Mouse (Mus musculus) thymus, postnatal 0 days (tissue): ENCODE measurements around the gene Gdpd3. TPM values are rescaled to one million over a fixed set of nuclear protein-coding genes. Genes with fewer than 3 reads are reported as not detected.
A peak's percentile ranks its signal among the peaks of the same experiment; 100 is the strongest.

Source experiments
- DNase-seq: peaks from one replicate; pipeline ENCODE4 v3.0.0-alpha.2; 2015; ENCODE audit warnings: low spot score
- polyA plus RNA-seq: library from polyadenylated mRNA; unstranded; fragments of >200 nt; fragmentation: Nextera tagmentation; extraction: Ambion mirVana; gene quantifications from 2 replicates; pipeline ENCODE4 v1.2.1, GENCODE M21; 2015

Gene Gdpd3
- polyA plus RNA-seq = 1.6 TPM in 2 replicates

DNA sequence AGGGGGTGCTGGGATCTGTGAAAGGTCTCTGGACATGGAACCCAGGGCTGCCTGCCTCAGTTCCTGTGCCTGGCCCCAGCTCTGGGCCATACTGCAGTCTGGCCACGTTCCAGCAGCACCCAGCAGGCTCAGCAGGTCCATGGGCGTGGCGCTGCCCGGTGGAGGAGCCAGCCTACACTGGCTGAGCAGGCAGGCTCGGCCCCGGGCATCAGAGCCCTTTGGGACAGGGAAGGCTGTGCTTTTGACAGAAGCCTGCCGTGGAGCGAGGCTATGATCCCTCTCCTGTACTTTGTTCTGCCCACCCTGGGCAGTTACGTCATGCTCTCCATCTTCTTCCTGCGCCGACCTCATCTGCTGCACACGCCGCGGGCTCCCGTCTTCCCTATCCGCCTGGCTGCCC, at the start of gene Gdpd3:
Gene Gdpd3, plus strand, starts transcription at position 134 of the 400 bp plus-strand sequence.
- DNase-seq = no peak

DNA sequence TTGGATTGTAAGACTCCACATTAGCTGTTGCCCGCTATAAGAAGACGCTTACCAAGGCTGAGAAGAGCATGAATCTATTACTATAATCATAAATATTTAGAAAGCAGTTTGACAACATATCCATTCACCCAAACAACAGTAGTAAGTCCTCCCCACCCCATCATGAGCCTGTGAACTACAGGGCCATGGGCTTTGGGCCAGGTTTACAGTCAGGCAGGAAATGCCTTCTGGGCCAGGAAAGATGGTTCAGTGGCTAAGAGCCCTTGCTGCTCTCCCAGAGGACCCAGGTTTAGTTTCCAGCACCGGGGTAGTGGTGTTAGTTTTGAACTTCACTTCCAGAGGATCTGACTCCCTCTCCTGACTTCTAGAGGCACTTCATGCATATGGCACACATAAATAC, 48.6 kb upstream of the Gdpd3 start:
- DNase-seq = no peak

DNA sequence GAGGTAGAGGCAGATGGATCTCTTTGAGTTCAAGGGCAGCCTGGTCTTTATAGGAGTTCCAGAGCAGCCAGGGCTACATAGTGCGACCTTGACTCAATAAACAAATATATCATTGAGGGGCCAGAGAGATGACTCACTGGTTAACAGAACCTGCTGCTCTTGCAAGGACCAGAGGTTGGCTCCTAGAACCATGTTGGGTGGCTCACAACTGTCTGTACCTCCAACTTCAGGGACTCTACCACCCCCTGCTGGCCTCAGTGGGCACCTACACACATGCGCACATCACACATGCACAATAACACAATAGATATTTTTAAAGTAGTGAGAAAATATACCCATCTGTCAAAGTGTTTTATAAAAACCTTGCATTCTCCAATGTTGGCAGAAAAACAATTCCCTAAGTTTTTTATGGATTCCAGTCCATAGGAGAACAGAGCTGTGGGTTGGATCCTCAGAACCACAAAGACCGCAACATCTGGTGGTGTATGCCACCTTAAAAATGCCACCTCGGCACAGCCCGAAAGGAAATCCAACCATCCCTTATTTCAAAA, 47.3 kb upstream of the Gdpd3 start:
- DNase-seq = peak; percentile 45

DNA sequence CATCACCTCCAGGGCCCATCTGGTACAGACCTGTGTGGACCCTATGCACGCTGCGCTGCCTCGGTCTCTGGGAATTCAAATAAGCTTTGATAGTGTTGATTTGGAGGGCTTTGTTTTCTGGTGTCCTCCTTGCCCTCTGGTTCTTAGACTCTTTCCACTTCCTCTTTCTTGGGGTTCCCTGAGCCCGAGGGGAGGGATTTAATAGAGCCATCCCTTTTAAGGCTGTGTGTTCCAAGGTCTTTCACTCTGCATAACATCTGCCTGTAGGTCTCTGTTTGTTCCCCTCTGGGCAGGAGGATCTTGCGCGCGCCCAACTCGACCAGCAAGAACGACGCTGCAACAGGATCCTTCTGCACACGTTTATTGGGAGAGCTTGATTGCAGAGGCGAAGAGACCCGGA, 44.5 kb upstream of the Gdpd3 start:
- no peak for DNase-seq

DNA sequence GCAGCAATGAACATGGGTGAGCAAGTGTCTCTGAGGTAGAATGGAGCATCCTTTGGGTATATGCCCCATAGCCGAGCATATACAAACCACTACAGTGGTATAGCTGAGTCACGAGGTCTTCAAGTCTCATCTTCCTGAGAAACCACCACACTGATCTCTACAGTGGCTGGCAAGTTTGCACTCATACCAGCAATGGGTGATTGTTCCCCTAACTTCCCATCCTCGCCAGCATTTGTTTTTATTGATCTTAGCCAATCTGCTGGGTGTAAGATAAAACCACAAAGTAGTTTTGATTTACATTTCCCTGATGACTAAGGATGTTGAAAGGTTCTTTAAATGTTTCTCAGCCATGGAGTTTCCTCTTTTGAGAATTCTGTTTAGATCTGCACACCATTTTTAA, 41.1 kb upstream of the Gdpd3 start:
- no peak for DNase-seq

DNA sequence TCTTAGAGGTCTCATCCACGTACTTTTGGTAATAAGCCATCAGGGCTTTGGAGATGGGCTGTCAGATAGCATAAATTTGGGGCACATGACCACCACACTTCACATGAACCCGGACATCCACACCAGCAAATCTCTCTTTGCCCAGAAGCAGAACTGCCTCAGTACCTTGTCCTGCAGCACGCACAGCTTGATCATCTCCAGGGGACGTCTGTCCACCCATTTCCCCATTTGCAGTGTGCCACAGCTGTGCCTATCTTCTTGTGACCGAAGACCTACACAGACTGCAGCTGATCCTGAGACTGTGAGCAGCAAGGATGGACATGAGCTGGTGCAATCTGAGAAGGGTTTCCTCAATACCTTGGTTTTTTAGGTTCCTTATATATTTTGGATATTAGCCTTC, 40.5 kb upstream of the Gdpd3 start:
- no peak for DNase-seq

DNA sequence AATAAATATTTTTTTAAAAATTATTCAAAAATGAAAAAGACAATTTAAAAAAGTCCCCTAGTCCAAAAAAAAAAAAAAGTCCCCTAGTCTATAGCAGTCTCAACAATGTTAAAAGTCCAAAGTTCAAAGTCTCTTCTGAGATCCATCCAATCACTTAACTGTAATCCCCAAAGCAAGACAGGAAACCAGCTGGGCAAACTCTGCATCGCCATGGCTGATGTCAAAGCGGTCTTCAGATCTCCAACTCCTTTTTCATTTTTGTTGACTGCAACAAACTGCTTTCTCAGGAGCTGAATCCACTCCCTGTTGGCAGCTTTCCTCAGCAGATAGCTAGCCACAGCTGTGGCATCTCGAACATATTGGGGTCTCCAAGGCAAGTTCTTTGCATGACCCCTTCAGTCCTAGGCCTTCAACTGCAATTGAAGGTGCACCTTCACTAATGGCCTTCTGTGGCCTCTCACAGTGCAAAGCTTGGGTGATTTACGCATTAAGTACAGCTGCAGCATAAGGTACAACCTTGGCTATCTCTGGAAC, 35.8 kb upstream of the Gdpd3 start:
- peak; percentile 15 for DNase-seq

DNA sequence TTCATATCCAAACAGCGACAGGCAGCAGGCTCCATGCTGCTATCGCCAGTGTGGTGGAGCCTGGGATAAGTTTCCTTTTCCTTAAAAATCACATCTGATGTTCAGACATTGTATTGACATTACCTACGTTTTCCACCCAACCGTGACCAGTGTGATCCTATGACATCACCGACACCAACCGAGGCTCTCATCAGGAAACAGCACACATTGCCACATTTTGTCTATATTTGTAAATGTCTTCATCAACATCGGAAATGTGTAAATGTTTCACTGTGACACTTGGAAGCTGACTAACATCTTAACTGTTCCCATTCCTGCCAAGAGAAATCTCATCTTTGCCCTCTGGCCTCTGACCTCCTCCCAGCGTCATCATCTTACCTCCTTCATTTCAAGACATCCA, 30.0 kb upstream of the Gdpd3 start:
- no peak for DNase-seq

DNA sequence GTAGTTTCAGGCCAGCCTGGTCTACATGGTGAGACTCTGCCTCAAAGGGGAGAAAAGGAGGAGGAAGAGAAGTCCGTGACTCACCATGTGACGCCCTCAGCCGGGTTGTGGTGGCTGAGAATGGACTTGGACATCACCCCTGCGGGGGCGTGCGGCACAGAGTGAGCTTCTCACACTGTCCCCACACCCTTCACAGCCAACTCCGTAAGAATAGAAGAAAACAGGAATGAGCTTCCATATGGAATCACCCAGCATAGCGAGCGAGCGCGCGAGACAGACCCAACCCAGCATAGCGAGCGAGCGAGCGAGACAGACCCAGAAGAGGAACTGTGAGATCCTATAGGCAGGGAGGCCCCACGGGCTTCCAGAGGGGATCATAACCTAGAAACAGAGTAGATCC, 26.6 kb upstream of the Gdpd3 start:
- DNase-seq = no peak

DNA sequence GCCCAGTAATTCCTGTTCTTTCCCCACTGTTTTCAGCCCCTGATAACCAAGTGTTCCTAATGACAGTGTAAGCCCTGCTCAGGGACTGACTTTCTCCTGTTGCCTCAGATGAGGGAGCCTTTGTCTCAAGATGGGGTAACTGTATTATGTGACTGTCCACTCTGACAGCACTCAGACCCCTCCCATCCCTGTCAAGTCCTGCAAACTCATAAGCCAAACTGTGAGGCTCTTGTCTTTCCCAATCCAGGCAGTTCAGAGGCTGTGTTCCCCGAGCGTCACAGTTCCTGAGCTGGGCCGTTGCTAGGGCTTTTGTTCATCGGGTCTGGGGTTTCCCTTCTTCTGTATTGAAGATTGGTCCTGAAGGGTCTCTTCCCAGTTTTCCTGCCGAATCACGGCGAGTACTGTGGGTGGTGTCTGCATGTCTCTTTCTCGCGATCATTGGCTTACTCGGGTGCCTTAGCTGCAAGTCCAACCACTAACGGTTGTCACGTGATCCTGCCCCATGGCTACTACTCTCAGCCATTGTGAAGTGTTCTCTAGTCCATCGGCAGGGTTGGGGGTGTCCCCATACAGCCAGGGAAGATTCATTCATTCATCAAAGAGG, 25.9 kb upstream of the Gdpd3 start:
- no peak for DNase-seq

DNA sequence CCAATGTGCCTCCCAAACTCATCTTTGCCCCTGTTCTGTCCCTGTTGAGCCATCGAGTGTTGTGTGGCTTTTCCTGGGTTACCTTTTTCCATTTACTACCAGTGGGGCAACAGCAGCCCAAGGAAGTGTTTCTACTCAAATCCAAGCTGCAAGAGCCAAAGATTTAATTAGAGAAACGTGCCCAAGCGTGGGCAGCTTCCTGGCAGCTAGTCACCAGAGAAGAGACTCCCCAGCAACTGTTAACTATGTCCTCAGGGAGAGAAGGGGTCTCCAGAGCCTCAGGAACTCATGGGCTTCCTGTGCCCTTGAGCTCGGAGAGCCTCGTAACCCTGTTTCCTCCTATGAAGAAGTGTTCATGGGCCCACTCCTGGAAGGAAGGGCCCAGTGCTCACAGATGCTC, 25.2 kb upstream of the Gdpd3 start:
- no peak for DNase-seq

DNA sequence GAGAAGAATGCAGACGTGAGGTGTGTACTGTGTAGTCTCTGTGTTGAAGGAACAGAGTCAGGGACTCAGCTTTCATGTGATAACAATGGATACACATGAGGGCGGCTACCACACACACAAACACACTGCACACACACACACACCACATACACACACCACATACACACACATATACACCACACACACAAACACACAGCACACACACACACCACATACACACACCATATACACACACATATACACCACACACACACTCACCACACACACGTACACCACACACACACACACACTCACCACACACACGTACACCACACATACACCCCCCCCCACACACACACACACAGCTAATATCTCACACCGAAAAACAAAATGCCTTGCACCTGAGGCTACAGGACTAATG, 24.7 kb upstream of the Gdpd3 start:
- no peak for DNase-seq

DNA sequence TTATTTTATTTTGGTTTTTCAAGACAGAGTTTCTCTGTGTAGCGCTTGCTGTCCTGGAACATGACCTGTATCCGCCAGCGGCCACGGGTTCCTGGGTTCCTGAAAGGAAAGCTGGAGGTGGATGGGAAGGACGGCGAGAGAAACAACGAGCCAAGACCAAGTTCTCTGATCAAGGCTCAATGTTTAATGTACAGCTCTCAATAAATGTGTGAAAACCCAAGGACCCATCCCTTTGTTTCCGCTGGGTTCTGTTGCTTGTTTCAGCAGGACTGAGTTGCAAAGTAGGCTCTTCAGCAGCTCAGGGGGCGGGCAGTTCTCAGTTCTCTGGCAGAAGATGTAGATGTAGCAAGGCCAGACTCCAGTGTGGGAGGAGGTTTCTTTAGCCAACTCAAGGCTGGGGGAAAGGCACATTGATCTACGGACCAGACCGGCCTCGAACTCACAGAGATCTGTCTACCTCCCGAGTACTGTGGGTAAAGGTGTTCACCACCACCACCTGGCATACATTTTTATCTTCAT, 24.1 kb upstream of the Gdpd3 start:
- DNase-seq = no peak

DNA sequence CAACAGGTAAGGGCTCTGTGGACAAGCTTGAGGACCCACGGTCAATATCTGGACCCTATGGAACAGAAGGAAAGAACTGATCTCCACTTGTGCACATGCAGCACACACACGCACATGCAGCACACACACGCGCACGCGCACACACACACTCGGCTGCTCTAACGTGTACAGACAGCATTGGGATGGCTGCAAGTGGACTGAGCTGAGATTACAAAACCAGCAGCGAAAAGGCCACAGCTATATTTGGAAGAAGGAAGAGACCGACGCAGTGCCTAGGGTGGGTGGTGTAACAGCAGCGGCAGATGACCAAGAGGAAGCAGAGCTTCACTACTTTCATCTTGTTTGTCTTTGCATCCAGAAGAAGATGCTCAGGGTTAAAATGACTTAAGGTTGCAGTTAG, 20.1 kb upstream of the Gdpd3 start:
- DNase-seq = no peak

DNA sequence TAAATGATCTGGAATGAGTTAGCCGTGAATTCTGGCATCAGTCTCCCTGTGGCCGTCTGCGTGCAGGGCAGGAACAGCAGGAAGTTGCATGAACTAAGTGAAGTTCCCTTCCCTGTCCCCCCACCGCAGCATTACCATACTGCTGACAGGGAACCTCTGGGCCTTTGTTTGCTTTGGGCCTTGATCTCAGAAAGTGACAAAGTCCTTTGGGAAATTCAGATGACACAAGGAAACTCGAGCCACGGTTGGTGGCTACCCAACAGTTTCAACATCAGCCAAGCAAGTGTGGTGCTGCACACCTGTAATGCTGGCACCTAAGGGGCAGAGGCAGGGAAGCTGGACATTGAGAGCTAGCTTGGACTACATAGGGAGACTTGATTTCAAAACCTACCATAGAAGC, 19.3 kb upstream of the Gdpd3 start:
- DNase-seq = no peak

DNA sequence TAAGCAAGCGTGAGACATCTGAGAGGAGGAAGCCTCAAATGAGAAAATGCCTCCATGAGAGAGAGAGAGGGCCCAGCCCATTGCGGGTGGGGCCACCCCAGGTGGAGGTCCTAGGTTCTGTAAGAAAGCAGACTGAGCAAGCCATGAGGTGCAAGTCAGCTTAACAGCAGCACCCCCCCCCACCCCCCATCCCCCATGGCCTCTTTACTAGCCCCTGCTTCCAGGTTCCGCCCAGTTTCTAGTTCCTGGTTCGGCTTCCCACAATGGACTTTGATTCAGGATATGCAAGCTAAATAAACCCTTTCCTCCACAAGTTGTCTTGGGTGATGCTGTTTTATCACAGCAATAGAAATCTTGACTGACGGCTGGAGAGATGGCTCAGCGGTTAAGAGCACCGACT, 17.3 kb upstream of the Gdpd3 start:
- no peak for DNase-seq

DNA sequence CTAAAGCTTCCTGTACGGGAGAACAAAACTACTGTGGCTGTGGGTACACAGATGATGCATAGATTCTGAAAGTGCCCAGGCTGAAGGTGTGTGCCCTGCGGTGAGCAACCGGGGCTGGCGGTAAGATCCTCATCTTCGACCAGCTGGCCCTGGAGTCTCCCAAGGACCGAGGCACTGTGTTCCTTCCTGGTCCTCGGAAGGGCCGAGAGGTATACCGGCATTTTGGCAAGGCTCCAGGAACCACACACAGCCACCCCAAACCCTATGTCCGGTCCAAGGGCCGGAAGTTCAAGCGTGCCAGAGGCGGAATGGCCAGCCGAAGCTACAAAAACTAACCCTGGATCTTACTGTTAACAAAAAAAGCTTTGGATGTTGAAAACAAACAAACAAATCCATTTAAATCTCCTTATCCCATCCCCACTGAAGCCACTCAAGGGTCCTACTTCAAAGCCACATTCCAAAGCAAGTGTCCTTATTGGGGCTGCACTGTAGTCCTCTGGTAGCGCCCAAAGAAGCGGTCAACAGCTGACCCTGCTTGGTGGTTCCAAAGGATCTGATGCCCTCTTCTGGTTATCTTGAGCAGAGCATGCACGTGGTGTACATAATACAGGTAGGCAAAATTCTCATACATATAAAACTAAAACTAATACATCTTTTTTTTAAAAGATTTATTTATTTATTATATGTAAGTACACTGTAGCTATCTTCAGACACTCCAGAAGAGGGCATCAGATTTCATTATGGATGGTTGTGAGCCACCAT, 16.4 kb upstream of the Gdpd3 start:
- no peak for DNase-seq

DNA sequence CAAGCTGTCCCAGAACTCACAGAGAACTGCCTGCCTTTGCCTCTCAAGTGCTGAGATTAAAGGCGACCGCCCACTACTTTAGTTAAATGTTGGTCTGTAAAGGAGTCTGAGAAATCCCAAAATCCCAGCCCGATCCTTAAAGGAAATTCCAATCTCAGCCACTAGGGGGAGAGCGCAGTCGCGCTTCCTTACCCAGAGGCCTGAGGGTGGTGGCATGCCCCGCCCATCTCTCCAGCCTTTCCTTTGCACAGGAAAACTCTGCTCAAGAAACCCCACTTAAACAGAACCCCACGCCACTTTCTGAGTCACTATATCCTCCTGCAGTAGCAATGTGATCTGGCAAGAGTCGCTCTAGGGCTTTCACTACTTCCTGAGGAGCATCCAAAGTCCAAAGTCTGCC, 11.3 kb upstream of the Gdpd3 start:
- peak; percentile 63 for DNase-seq

DNA sequence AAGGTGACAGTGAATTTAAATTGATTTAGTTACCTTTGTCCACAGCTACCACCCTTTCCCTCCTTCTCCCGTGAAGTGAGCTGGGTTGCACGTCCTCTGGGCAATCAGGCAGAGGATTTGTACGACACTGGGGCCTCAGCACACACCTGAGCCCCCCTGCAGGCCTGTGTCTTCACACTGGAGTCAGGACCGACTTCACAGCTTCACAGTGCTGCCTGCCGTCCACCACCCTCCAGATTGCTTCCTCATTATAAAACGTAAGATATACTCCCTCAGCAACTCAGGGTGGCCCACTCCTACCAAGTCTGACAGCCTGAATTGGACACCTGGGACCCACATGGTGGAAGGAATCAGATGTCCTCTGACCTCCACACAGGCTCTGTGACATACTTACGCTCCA, 7.6 kb upstream of the Gdpd3 start:
- no peak for DNase-seq

DNA sequence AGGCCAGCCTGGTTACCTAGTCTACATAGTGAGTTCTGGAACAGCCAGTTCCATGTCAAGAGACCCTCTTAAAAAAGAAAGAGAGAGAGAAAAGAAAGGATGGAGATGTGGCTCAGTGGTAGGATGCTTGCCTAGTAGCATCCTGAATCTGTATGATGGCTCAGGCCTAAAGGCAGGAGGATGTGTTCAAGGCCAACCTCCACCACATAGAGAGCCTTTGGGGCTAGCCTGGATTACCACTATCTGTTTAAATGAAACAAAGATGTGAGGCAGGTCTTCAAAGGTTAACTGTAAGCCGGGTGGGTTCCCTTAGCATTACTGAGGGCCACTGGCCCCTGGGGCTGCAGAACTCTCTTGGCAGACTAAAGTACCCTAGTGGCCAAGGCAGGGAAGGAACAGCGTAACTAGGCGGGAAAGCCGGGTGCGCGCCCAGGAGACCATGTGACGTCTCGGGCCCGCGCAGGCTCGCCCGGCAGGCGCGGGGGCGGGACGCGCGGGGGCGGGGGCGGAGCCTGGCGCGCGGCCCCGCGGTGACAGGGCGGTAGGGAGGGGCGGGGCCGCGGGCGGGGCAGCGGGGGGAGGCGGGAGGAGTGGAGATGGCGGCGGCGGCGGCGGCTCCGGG, 7.0 kb upstream of the Gdpd3 start, which contains the start of gene Mapk3:
Gene Mapk3, plus strand, starts transcription at position 552 of the 622 bp plus-strand sequence.
- DNase-seq = peak; percentile 96

DNA sequence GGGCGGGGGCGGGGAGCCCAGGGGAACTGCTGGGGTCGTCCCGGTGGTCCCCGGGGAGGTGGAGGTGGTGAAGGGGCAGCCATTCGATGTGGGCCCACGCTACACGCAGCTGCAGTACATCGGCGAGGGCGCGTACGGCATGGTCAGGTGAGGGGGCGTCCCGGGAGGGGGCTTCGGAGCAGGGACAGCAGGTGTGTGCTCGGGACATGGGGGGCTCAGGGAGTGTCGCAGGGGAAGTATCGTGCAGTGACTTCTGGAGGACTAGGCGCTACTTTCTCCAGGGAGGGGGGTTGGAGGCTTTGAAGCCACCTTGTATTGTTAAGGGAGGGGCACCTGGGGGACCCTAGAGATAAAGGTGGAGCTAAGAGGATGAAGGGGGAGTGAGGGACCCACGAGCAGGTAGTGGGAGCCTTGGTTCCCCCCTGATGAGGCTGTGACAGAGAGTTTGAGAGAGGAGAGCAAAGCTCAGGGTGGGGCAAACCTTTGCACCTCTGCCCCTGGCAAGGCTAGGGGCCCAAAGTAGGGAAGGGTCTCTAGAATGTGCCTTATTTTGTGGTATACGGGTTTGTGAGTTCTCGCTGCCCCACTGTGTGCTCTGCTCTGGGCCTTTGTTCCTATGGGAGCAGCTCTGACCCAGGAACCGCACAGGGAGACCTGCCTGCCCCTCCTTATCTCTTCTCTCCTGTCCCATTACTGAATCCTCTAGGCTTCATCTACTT, 6.3 kb upstream of the Gdpd3 start:
- DNase-seq = no peak
